Mouse (Mus musculus) liver, postnatal 0 days (tissue): ENCODE measurements around the gene Strn3.

Experiments used
- CTCF ChIP-seq: sonication (generic); IDR thresholded peaks from 2 replicates; pipeline ENCODE4 v1.5.1; 2016; ENCODE audit warnings: antibody characterized with exemption, low read depth
- EP300 ChIP-seq: IDR thresholded peaks from 2 replicates; pipeline ENCODE4 v1.6.1; 2016; ENCODE audit warnings: antibody characterized with exemption, low read depth, mild to moderate bottlenecking

- TF ChIP-seq EP300 (no peak), CTCF (no peak)
These were observed 130.3 kb downstream of the Strn3 start for GRCm38 (mm10) chr12:51561416-51561815.
